In the genomic region with DNA sequence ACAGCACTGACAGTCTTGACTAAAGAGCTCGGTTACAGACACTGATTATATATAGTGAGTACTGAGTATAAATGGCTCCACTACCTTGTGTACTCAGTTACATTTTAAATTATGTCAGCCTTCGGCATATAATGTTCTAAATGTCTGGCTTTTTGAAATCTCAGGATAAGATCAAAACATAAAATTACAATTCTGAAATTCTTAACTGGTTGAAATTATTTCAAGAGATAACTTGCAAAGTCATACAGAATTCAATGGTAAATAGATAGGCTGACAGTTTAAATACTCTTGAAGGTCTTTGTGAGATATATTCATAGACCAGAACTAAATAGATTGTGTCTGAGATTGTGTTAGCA, we compare ENCODE assay signal across 8 mouse cellular contexts. TPM values are rescaled to one million over a fixed set of nuclear protein-coding genes. Genes with fewer than 3 reads are reported as not detected.
DNase-seq lines count a peak whose midpoint lies in the region; ATAC-seq and TF ChIP-seq lines count a peak whose summit lies in the region.

No protein-coding gene starts in this region.

- DNase-seq in heart, adult 8-10 months (ENCODE audit: low spot score) = no peak
- no peak for DNase-seq in MEL (ENCODE audit: low read depth, low spot score)
- DNase-seq in hindbrain, embryonic 11.5 days (ENCODE audit: low spot score) = no peak
- no peak for DNase-seq in midbrain, embryonic 11.5 days (ENCODE audit: low spot score, missing footprints)
- DNase-seq in right cerebral cortex, postnatal 4 days = no peak
- DNase-seq in layer of hippocampus, adult 18-20 months (ENCODE audit: low spot score in 2 of 2) = no peak
- no peak for DNase-seq in kidney, adult 18-20 months

- ATAC-seq in heart, embryonic 16.5 days (replicated peaks; ENCODE audit: extremely low read depth, insufficient read depth, low FRiP score) = no peak
- no peak for ATAC-seq in hindbrain, embryonic 11.5 days (ENCODE audit: low FRiP score)
- no peak for ATAC-seq in midbrain, embryonic 11.5 days (ENCODE audit: low FRiP score)

- H3K27ac ChIP-seq in heart, embryonic 16.5 days (ENCODE audit: low read length) = peak overlapping the region; percentile 94
- peak overlapping the region; percentile 70 for H3K27ac ChIP-seq in MEL (ENCODE audit: control insufficient read depth, low read depth, low read length)
- H3K27ac ChIP-seq in hindbrain, embryonic 11.5 days (ENCODE audit: low read depth, low read length) = peak overlapping the region; percentile 94
- H3K27ac ChIP-seq in midbrain, embryonic 11.5 days (ENCODE audit: low read depth, low read length) = peak overlapping the region; percentile 97

- peak; percentile 28 to 57; a peak in 2 of 4 replicates for TF ChIP-seq EP300 in MEL (IDR thresholded peaks at IDR 0.05; ENCODE audit: low read depth in 1 of 2, low read length in 2 of 2)

- no peak for TF ChIP-seq RAD21 in MEL (IDR thresholded peaks at IDR 0.05; ENCODE audit: low read depth, low read length)

- H3K9me3 ChIP-seq in heart, embryonic 16.5 days (replicated peaks; ENCODE audit: control insufficient read depth, low read length) = no peaks in the 10 kb centered on the region
- H3K9me3 ChIP-seq in MEL (replicated peaks; ENCODE audit: insufficient read depth, low read length) = no peaks in the 10 kb centered on the region
- H3K9me3 ChIP-seq in hindbrain, embryonic 11.5 days (ENCODE audit: control insufficient read depth, low read length) = no peaks in the 10 kb centered on the region
- no peaks in the 10 kb centered on the region for H3K9me3 ChIP-seq in midbrain, embryonic 11.5 days (ENCODE audit: control insufficient read depth, low read length)

- no peak; a peak in 1 of 4 replicates for TF ChIP-seq POLR2A in MEL (IDR thresholded peaks at IDR 0.05; ENCODE audit: control insufficient read depth in 1 of 2, insufficient read depth in 1 of 2, low read depth in 1 of 2, low read length in 2 of 2, poor library complexity in 1 of 2)

- peak overlapping the region; percentile 70 for H3K4me2 ChIP-seq in heart, embryonic 16.5 days (ENCODE audit: low read depth, low read length)
- peak overlapping the region; percentile 52 for H3K4me2 ChIP-seq in hindbrain, embryonic 11.5 days (replicated peaks; ENCODE audit: low read depth, low read length)
- H3K4me2 ChIP-seq in midbrain, embryonic 11.5 days = peak overlapping the region; percentile 61

- peak overlapping the region; percentile 79 for H3K9ac ChIP-seq in heart, embryonic 16.5 days (ENCODE audit: low read length)
- peak overlapping the region; percentile 84 for H3K9ac ChIP-seq in MEL (ENCODE audit: control insufficient read depth, low read depth, low read length, poor library complexity, severe bottlenecking)
- H3K9ac ChIP-seq in hindbrain, embryonic 11.5 days (ENCODE audit: low read depth, low read length) = peak overlapping the region; percentile 86
- peak overlapping the region; percentile 88 for H3K9ac ChIP-seq in midbrain, embryonic 11.5 days (ENCODE audit: low read length)

- peaks cover 3% of the 10 kb centered on the region; the same call in 1 of the 2 replicates for H3K79me2 ChIP-seq in MEL (ENCODE audit: control insufficient read depth, insufficient read depth, low read length, poor library complexity)

- 59% methylated on average over 2 of the region's 2 CpGs for WGBS in heart, embryonic 16.5 days
- 60% methylated on average over 2 of the region's 2 CpGs for WGBS in hindbrain, embryonic 11.5 days
- WGBS in midbrain, embryonic 11.5 days = 55% methylated on average over 2 of the region's 2 CpGs

- peaks cover 20% of the 10 kb centered on the region for H3K4me1 ChIP-seq in heart, embryonic 16.5 days (ENCODE audit: control insufficient read depth, insufficient read depth, low read length)
- peaks cover 12 to 13% of the 10 kb centered on the region in 2 experiments for H3K4me1 ChIP-seq in MEL (ENCODE audit: control insufficient read depth in 1 of 2, insufficient read depth in 2 of 2, low read length in 2 of 2)
- H3K4me1 ChIP-seq in hindbrain, embryonic 11.5 days (replicated peaks; ENCODE audit: control insufficient read depth, insufficient read depth, low read length) = no peaks in the 10 kb centered on the region
- no peaks in the 10 kb centered on the region; the same call in 1 of the 2 replicates for H3K4me1 ChIP-seq in midbrain, embryonic 11.5 days (ENCODE audit: control insufficient read depth, insufficient read depth, low read length)

- no peak for TF ChIP-seq CTCF in MEL (IDR thresholded peaks at IDR 0.05 in 2 of 3, conservative IDR thresholded peaks at IDR 0.05 in 1 of 3; ENCODE audit: control insufficient read depth in 1 of 3, insufficient read depth in 1 of 3, low read depth in 2 of 3, low read length in 3 of 3, poor library complexity in 1 of 3, severe bottlenecking in 1 of 3)

- peak overlapping the region; percentile 78 for H3K4me3 ChIP-seq in heart, embryonic 16.5 days (ENCODE audit: low read length)
- H3K4me3 ChIP-seq in MEL (ENCODE audit: control insufficient read depth in 1 of 2, insufficient read depth in 1 of 2, low read depth in 2 of 2, low read length in 2 of 2) = peak overlapping the region; percentile 59 to 61
- H3K4me3 ChIP-seq in hindbrain, embryonic 11.5 days (ENCODE audit: low read depth, low read length) = peak overlapping the region; percentile 48
- H3K4me3 ChIP-seq in midbrain, embryonic 11.5 days (ENCODE audit: low read depth, low read length) = peak overlapping the region; percentile 57

- no peaks in the 10 kb centered on the region for H3K27me3 ChIP-seq in heart, embryonic 16.5 days (ENCODE audit: control insufficient read depth, insufficient read depth, low read length)
- H3K27me3 ChIP-seq in MEL (ENCODE audit: control insufficient read depth in 1 of 2, insufficient read depth in 2 of 2, low read length in 2 of 2) = no peaks in the 10 kb centered on the region
- H3K27me3 ChIP-seq in hindbrain, embryonic 11.5 days (ENCODE audit: control insufficient read depth, insufficient read depth, low read length) = no peaks in the 10 kb centered on the region
- no peaks in the 10 kb centered on the region for H3K27me3 ChIP-seq in midbrain, embryonic 11.5 days (ENCODE audit: control insufficient read depth, insufficient read depth, low read length)

- H3K36me3 ChIP-seq in heart, embryonic 16.5 days (ENCODE audit: control insufficient read depth, insufficient read depth) = no peaks in the 10 kb centered on the region
- H3K36me3 ChIP-seq in MEL (ENCODE audit: control insufficient read depth in 1 of 2, insufficient read depth in 2 of 2, low read length in 2 of 2) = peaks cover 0 to 25% of the 10 kb centered on the region in 2 experiments; a peak in 2 of 4 replicates
- H3K36me3 ChIP-seq in hindbrain, embryonic 11.5 days (ENCODE audit: control insufficient read depth, insufficient read depth, low read length) = no peaks in the 10 kb centered on the region
- no peaks in the 10 kb centered on the region for H3K36me3 ChIP-seq in midbrain, embryonic 11.5 days (ENCODE audit: control insufficient read depth, insufficient read depth, low read length)

TF ChIP-seq in MEL, 35 proteins besides CTCF, POLR2A, EP300 and RAD21 (continues in another document):
- TF ChIP-seq USF2 (IDR thresholded peaks at IDR 0.05; ENCODE audit: borderline replicate concordance in 1 of 2, insufficient read depth in 1 of 2, low read depth in 1 of 2, low read length in 2 of 2) (no peak), CHD1 (IDR thresholded peaks at IDR 0.05; ENCODE audit: low read depth, low read length) (peak; percentile 96), NELFE (IDR thresholded peaks at IDR 0.05; ENCODE audit: low read depth, low read length) (no peak), MAZ (IDR thresholded peaks at IDR 0.05; ENCODE audit: low read depth, low read length) (no peak)

RNA-seq across cellular contexts. Expression of a gene that starts 0.8 kb away (rescaled TPM):
- 5.6 and 6.3 TPM in 2 replicates for polyA plus RNA-seq in heart, embryonic 16.5 days (2015; fragmentation: Nextera tagmentation; extraction: Ambion mirVana)
- total RNA-seq in heart, adult 8-10 months (2022) = 1 to 10 TPM; 5.0 to 7.0 (median 6.8) TPM
- total RNA-seq in MEL (2012; rRNA removed) = 1.5 and 1.9 TPM in 2 replicates
- 1 to 10 TPM in 1 of 2 experiments, not detected in 1; 3.0 TPM for polyA plus RNA-seq in MEL (2012; ENCODE audit: insufficient read depth in 1 of 2, insufficient read length in 2 of 2, low read depth in 1 of 2, low replicate concordance in 2 of 2, missing spikeins in 1 of 2)
- 7.0 and 7.8 TPM in 2 replicates for polyA plus RNA-seq in hindbrain, embryonic 11.5 days (2014; fragmentation: Nextera tagmentation; extraction: Ambion mirVana)
- 17.0 and 17.1 TPM in 2 replicates for polyA plus RNA-seq in midbrain, embryonic 11.5 days (2014; fragmentation: Nextera tagmentation; extraction: Ambion mirVana)
- 10 to 100 TPM; 31.6 to 31.8 TPM for total RNA-seq in layer of hippocampus, adult 18-20 months (2021)

RNA-seq across cellular contexts. Expression of a gene that starts 35.0 kb away (rescaled TPM):
- polyA plus RNA-seq in heart, embryonic 16.5 days (2015; fragmentation: Nextera tagmentation; extraction: Ambion mirVana) = 154 and 168 TPM in 2 replicates
- total RNA-seq in heart, adult 8-10 months (2022) = 100 to 1,000 TPM; 289 to 312 (median 300) TPM
- 162 and 169 TPM in 2 replicates for total RNA-seq in MEL (2012; rRNA removed)
- polyA plus RNA-seq in MEL (2012; ENCODE audit: insufficient read depth in 1 of 2, insufficient read length in 2 of 2, low read depth in 1 of 2, low replicate concordance in 2 of 2, missing spikeins in 1 of 2) = 100 to 1,000 TPM; 172 to 265 TPM
- polyA plus RNA-seq in hindbrain, embryonic 11.5 days (2014; fragmentation: Nextera tagmentation; extraction: Ambion mirVana) = 101 and 111 TPM in 2 replicates
- polyA plus RNA-seq in midbrain, embryonic 11.5 days (2014; fragmentation: Nextera tagmentation; extraction: Ambion mirVana) = 106 and 115 TPM in 2 replicates
- total RNA-seq in layer of hippocampus, adult 18-20 months (2021) = 10 to 100 TPM; 76.1 to 87.9 TPM

RNA-seq across cellular contexts. Expression of a gene that starts 56.4 kb away (rescaled TPM):
- 19.2 and 20.0 TPM in 2 replicates for polyA plus RNA-seq in heart, embryonic 16.5 days (2015; fragmentation: Nextera tagmentation; extraction: Ambion mirVana)
- 1 to 10 TPM; 7.5 to 8.3 (median 7.8) TPM for total RNA-seq in heart, adult 8-10 months (2022)
- 57.5 and 60.4 TPM in 2 replicates for total RNA-seq in MEL (2012; rRNA removed)
- 100 to 1,000 TPM in 1 of 2 experiments, 10 to 100 TPM in 1; 52.2 to 152 TPM for polyA plus RNA-seq in MEL (2012; ENCODE audit: insufficient read depth in 1 of 2, insufficient read length in 2 of 2, low read depth in 1 of 2, low replicate concordance in 2 of 2, missing spikeins in 1 of 2)
- polyA plus RNA-seq in hindbrain, embryonic 11.5 days (2014; fragmentation: Nextera tagmentation; extraction: Ambion mirVana) = 88.4 and 93.0 TPM in 2 replicates
- 93.1 and 98.3 TPM in 2 replicates for polyA plus RNA-seq in midbrain, embryonic 11.5 days (2014; fragmentation: Nextera tagmentation; extraction: Ambion mirVana)
- total RNA-seq in layer of hippocampus, adult 18-20 months (2021) = 10 to 100 TPM; 21.4 to 22.3 TPM

RNA-seq across cellular contexts. Expression of a gene that starts 56.6 kb away (rescaled TPM):
- 0.27 and 0.30 TPM in 2 replicates for polyA plus RNA-seq in heart, embryonic 16.5 days (2015; fragmentation: Nextera tagmentation; extraction: Ambion mirVana)
- not detected for total RNA-seq in heart, adult 8-10 months (2022)
- 0.13 and 0.23 TPM in 2 replicates for total RNA-seq in MEL (2012; rRNA removed)
- under 1 TPM in 1 of 2 experiments, not detected in 1; 0.13 TPM for polyA plus RNA-seq in MEL (2012; ENCODE audit: insufficient read depth in 1 of 2, insufficient read length in 2 of 2, low read depth in 1 of 2, low replicate concordance in 2 of 2, missing spikeins in 1 of 2)
- 0.25 and 0.32 TPM in 2 replicates for polyA plus RNA-seq in hindbrain, embryonic 11.5 days (2014; fragmentation: Nextera tagmentation; extraction: Ambion mirVana)
- 0.08 and 0.30 TPM in 2 replicates for polyA plus RNA-seq in midbrain, embryonic 11.5 days (2014; fragmentation: Nextera tagmentation; extraction: Ambion mirVana)
- under 1 TPM in 1 of 2 experiments, not detected in 1; 0.35 TPM for total RNA-seq in layer of hippocampus, adult 18-20 months (2021)
